Mouse (Mus musculus) erythroblast, embryonic 14.5 days (primary cell): ENCODE results near the gene Arl14ep.

ENCODE experiments used
- GATA1 ChIP-seq: IDR thresholded peaks from 2 replicates; pipeline ENCODE4 v1.6.1; 2012; ENCODE audit warnings: low read length, inconsistent platforms, mixed read lengths
- TAL1 ChIP-seq: IDR thresholded peaks from 3 replicates; pipeline ENCODE4 v1.6.1; 2012; ENCODE audit warnings: low read length, inconsistent platforms, mixed read lengths

GRCm38 (mm10) chr2:106973332-106973958 lies 779 bp downstream of the Arl14ep start:
- no peak for TF ChIP-seq GATA1
- TF ChIP-seq TAL1, result no peak
